Comparison of ENCODE assay signal across 15 mouse cellular contexts in the genomic region with DNA sequence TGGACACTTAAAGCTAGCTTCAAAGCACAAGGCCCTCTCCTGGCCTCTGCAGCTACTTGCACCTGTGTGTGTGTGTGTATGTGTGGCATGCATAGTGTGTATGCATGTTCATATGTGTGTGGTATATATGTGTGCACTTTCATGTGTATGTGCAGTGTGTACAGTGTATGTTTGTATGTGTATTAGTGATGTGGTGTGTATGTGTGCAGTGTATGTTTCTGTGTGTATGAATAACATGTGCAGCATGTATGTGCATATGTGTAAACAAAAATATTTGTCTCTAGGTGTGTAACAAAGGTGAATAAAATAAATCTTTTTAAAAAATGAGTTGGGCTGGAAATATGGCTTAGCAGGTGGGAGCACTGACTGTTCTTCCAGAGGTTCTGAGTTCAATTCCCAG. TPM values are rescaled to one million over a fixed set of nuclear protein-coding genes. Genes with fewer than 3 reads are reported as not detected.
DNase-seq lines count a peak whose midpoint lies in the region; ATAC-seq and TF ChIP-seq lines count a peak whose summit lies in the region.
"Not testable (repeated sequence)": the region's sequence is repeated elsewhere in the genome, so short reads cannot be mapped to it uniquely, and the experiment has no call there.
"Had no signal": no experiment of that assay in that cellular context is flagged by ENCODE, and none has a peak within 500 bp of the region (broad histone marks: within the 10 kb centered on the region; RNA-seq: fewer than 3 reads in every experiment).

No protein-coding gene starts in this region.

- not testable (repeated sequence) for H3K9me3 ChIP-seq in G1E (replicated peaks); forebrain, embryonic 11.5 days (ENCODE audit: control insufficient read depth, low read length); hindbrain, embryonic 15.5 days; kidney, embryonic 16.5 days (ENCODE audit: low read length); liver, embryonic 13.5 days (replicated peaks); midbrain, embryonic 11.5 days (ENCODE audit: control insufficient read depth, low read length); neural tube, embryonic 14.5 days (ENCODE audit: control insufficient read depth, low read length)
- H3K9me3 ChIP-seq in heart, embryonic 13.5 days, result peaks cover 21% of the 10 kb centered on the region; the same call in 1 of the 2 replicates

- not testable (repeated sequence) for H3K4me3 ChIP-seq in G1E (ENCODE audit: low read depth, low read length); forebrain, embryonic 11.5 days (ENCODE audit: low read depth, low read length); heart, embryonic 13.5 days; hindbrain, embryonic 15.5 days; kidney, embryonic 16.5 days (ENCODE audit: low read length); liver, embryonic 13.5 days (replicated peaks); midbrain, embryonic 11.5 days (ENCODE audit: low read depth, low read length); neural tube, embryonic 14.5 days (ENCODE audit: low read depth, low read length)

- H3K27me3 ChIP-seq in G1E (ENCODE audit: insufficient read depth, low read length); forebrain, embryonic 11.5 days (ENCODE audit: control insufficient read depth, insufficient read depth, low read length); heart, embryonic 13.5 days (replicated peaks); hindbrain, embryonic 15.5 days; kidney, embryonic 16.5 days (ENCODE audit: insufficient read depth, low read length); liver, embryonic 13.5 days; midbrain, embryonic 11.5 days (ENCODE audit: control insufficient read depth, insufficient read depth, low read length); neural tube, embryonic 14.5 days (ENCODE audit: control insufficient read depth, insufficient read depth, low read length): not testable (repeated sequence)

- H3K4me1 ChIP-seq in G1E (ENCODE audit: insufficient read depth, low read depth, low read length); forebrain, embryonic 11.5 days (replicated peaks; ENCODE audit: control insufficient read depth, insufficient read depth, low read length); heart, embryonic 13.5 days; hindbrain, embryonic 15.5 days (replicated peaks); kidney, embryonic 16.5 days (ENCODE audit: insufficient read depth, low read length); liver, embryonic 13.5 days (replicated peaks); midbrain, embryonic 11.5 days (ENCODE audit: control insufficient read depth, insufficient read depth, low read length); neural tube, embryonic 14.5 days (ENCODE audit: control insufficient read depth, insufficient read depth, low read length): not testable (repeated sequence)

- ATAC-seq in G1E (ENCODE audit: extremely low read depth, insufficient number of reproducible peaks, low FRiP score, poor library complexity, severe bottlenecking), result 0 out of 2 replicates have a peak, but pooled peaks have one; percentile 9
- peak; percentile 68 for ATAC-seq in forebrain, embryonic 11.5 days (replicated peaks; ENCODE audit: low FRiP score)
- ATAC-seq in heart, embryonic 13.5 days (ENCODE audit: extremely low read depth, insufficient number of reproducible peaks, low FRiP score, low TSS enrichment), result peak; percentile 19; the same call in 1 of the 2 replicates
- peak; percentile 60 for ATAC-seq in hindbrain, embryonic 15.5 days (ENCODE audit: low FRiP score, low read depth)
- peak; percentile 72; the same call in 1 of the 2 replicates for ATAC-seq in kidney, embryonic 16.5 days (ENCODE audit: low FRiP score, low TSS enrichment)
- ATAC-seq in liver, embryonic 13.5 days (ENCODE audit: low read depth), result peak; percentile 33; the same call in 1 of the 2 replicates
- peak; percentile 63 for ATAC-seq in midbrain, embryonic 11.5 days (ENCODE audit: low FRiP score)
- peak; percentile 53; the same call in 1 of the 2 replicates for ATAC-seq in neural tube, embryonic 14.5 days (ENCODE audit: low read depth)

- not testable (repeated sequence) for H3K9ac ChIP-seq in forebrain, embryonic 11.5 days (ENCODE audit: low read length); heart, embryonic 13.5 days; hindbrain, embryonic 15.5 days; kidney, embryonic 16.5 days (replicated peaks; ENCODE audit: low read length); liver, embryonic 13.5 days; midbrain, embryonic 11.5 days (ENCODE audit: low read length); neural tube, embryonic 14.5 days (replicated peaks; ENCODE audit: low read depth, low read length)

- not testable (repeated sequence) for TF ChIP-seq CTCF in G1E (IDR thresholded peaks at IDR 0.05; ENCODE audit: low read depth, low read length)

- H3K27ac ChIP-seq in forebrain, embryonic 11.5 days (ENCODE audit: low read depth, low read length); heart, embryonic 13.5 days (replicated peaks); hindbrain, embryonic 15.5 days (replicated peaks); kidney, embryonic 16.5 days (ENCODE audit: low read length); liver, embryonic 13.5 days; midbrain, embryonic 11.5 days (ENCODE audit: low read depth, low read length); neural tube, embryonic 14.5 days (ENCODE audit: low read depth, low read length): not testable (repeated sequence)

- H3K4me2 ChIP-seq in forebrain, embryonic 11.5 days (ENCODE audit: low read depth, low read length, severe bottlenecking); heart, embryonic 13.5 days; hindbrain, embryonic 15.5 days; kidney, embryonic 16.5 days (replicated peaks; ENCODE audit: low read depth, low read length); liver, embryonic 13.5 days; midbrain, embryonic 11.5 days; neural tube, embryonic 14.5 days (ENCODE audit: low read depth, low read length): not testable (repeated sequence)

- H3K36me3 ChIP-seq in G1E (replicated peaks); forebrain, embryonic 11.5 days (ENCODE audit: control insufficient read depth, insufficient read depth, low read length); heart, embryonic 13.5 days; hindbrain, embryonic 15.5 days; kidney, embryonic 16.5 days (ENCODE audit: insufficient read depth, low read length); liver, embryonic 13.5 days; midbrain, embryonic 11.5 days (ENCODE audit: control insufficient read depth, insufficient read depth, low read length); neural tube, embryonic 14.5 days (ENCODE audit: control insufficient read depth, insufficient read depth, low read length): not testable (repeated sequence)

- DNase-seq in G1E (ENCODE audit: low spot score); forebrain, embryonic 11.5 days (ENCODE audit: low spot score); liver, embryonic 13.5 days: not testable (repeated sequence)
- DNase-seq in midbrain, embryonic 11.5 days (ENCODE audit: low spot score, missing footprints), result peak; percentile 26

RNA-seq across cellular contexts. Expression of gene Zfp986, which starts 21.8 kb away (rescaled TPM):
- total RNA-seq in G1E (2014; fragmentation: Nextera tagmentation) (2.6 and 3.5 TPM in 2 replicates), G1E (2017) (0.35 and 0.66 TPM in 2 replicates)
- polyA plus RNA-seq in G1E (2012), result not detected in 2 replicates
- polyA plus RNA-seq in forebrain, embryonic 11.5 days (2014; fragmentation: Nextera tagmentation; extraction: Ambion mirVana), result not detected in 2 replicates
- not detected in 2 replicates for polyA plus RNA-seq in heart, embryonic 13.5 days (2015; fragmentation: Nextera tagmentation; extraction: Ambion mirVana)
- not detected in 2 replicates for polyA plus RNA-seq in hindbrain, embryonic 15.5 days (2015; fragmentation: Nextera tagmentation; extraction: Ambion mirVana)
- not detected in 2 replicates for polyA plus RNA-seq in kidney, embryonic 16.5 days (2015; fragmentation: Nextera tagmentation; extraction: Ambion mirVana)
- polyA plus RNA-seq in liver, embryonic 13.5 days (2015; fragmentation: Nextera tagmentation; extraction: Ambion mirVana), result not detected in 2 replicates
- not detected in 2 replicates for polyA plus RNA-seq in midbrain, embryonic 11.5 days (2014; fragmentation: Nextera tagmentation; extraction: Ambion mirVana)
- polyA plus RNA-seq in neural tube, embryonic 14.5 days (2014; fragmentation: Nextera tagmentation; extraction: Ambion mirVana), result not detected in 2 replicates
- total RNA-seq: adrenal gland, adult 8-10 months; gastrocnemius, postnatal 10 days; heart, adult 18-20 months; heart, postnatal 36 days; megakaryocyte-erythroid progenitor cell, adult 5-6 weeks had no signal
- polyA plus RNA-seq: small intestine, adult 2 months; thymus, adult 2 months had no signal

Comparison
In these comparisons a context has a peak if more than half of its experiments do, and no peak if none do; other contexts are left out.
1. ATAC-seq: peak in every context shown above with its lines; median percentile 72 in kidney, embryonic 16.5 days; 68 in forebrain, embryonic 11.5 days; 63 in midbrain, embryonic 11.5 days; 60 in hindbrain, embryonic 15.5 days; 53 in neural tube, embryonic 14.5 days; 33 in liver, embryonic 13.5 days; 19 in heart, embryonic 13.5 days; 9 in G1E.